Mouse (Mus musculus) neutrophil, adult 5-6 weeks (primary cell): ENCODE data around the gene Fcgr1. TPM values are rescaled to one million over a fixed set of nuclear protein-coding genes. Genes with fewer than 3 reads are reported as not detected.

ENCODE experiments used
- ATAC-seq: fragments of 151-379, 151-347 bp; 2 replicates; pipeline ENCODE4 v1.8.0; 2017; ENCODE audit warnings: mild to moderate bottlenecking, moderate TSS enrichment; ENCODE audit not compliant: insufficient number of reproducible peaks, poor library complexity, low FRiP score, severe bottlenecking; ENCODE audit errors: extremely low read depth
- total RNA-seq: library from RNA; stranded (forward); fragments of 200-1000 nt; gene quantifications from 2 replicates; pipeline ENCODE4 v1.2.3, GENCODE M21; 2017

The Fcgr1 gene
- total RNA-seq, 1 experiment from 2014 or later: 3.7 TPM

DNA sequence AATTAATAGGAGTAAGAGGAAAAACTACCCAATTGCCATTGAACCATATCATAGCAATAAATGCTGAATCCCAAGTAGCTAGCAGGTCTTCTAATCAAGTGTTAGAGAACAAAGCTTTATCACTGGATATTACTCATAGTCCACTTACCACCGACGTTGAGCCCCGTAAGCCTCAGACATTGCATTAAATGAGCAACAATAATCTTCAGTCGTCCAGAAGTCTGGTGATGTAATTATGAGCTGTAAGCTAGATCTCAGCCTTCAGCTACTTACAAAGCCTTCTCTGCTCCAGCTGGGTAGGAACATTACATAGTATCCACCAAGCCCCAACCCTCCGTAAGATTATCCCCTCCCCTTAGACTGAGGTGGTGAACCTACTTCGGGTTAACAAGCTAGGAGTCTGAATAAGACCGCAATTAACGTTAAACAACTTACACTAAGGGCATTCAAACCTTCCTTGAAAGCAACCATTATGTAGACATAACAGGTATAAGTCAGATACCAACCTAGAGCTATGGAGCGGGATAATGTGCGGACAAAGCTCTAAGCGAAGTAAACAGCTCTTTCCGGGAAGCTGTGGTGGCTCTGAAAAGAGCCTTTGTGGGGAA, 55.8 kb downstream of the Fcgr1 start:
- ATAC-seq: no peak

GRCm38 (mm10) chr3:96237335-96237903, 56.4 kb downstream of the Fcgr1 start:
- ATAC-seq: no peak

- ATAC-seq: no peak
Measured at GRCm38 (mm10) chr3:96236834-96237334, 56.9 kb downstream of the Fcgr1 start.

GRCm38 (mm10) chr3:96235836-96236235, 57.9 kb downstream of the Fcgr1 start:
- no peak for ATAC-seq

- no peak for ATAC-seq
Measured at GRCm38 (mm10) chr3:96234914-96235313, 58.9 kb downstream of the Fcgr1 start.

Other genes starting within 250 kb of the Fcgr1 start
- 8.4 and 9.7 TPM in 2 replicates for gene Vps45, start 235.5 kb downstream of the Fcgr1 start, total RNA-seq
- gene Otud7b, start 189.4 kb downstream of the Fcgr1 start, total RNA-seq: 47.3 and 48.0 TPM in 2 replicates
- gene Mtmr11, start 132.0 kb downstream of the Fcgr1 start, total RNA-seq: 2.4 and 3.4 TPM in 2 replicates
- 17.8 and 18.5 TPM in 2 replicates for gene Sf3b4, start 121.6 kb downstream of the Fcgr1 start, total RNA-seq
- 0.74 and 0.81 TPM in 2 replicates for gene Sv2a, start 112.8 kb downstream of the Fcgr1 start, total RNA-seq
- 9.8 and 11.5 TPM in 2 replicates for gene Bola1, start 74.3 kb downstream of the Fcgr1 start, total RNA-seq
- gene Hist2h2ab, start 74.1 kb downstream of the Fcgr1 start, total RNA-seq: 10.6 and 11.1 TPM in 2 replicates
- gene Hist2h2ac, start 73.1 kb downstream of the Fcgr1 start, total RNA-seq: 316 and 362 TPM in 2 replicates
- 18.0 and 21.3 TPM in 2 replicates for gene Hist2h2be, start 72.8 kb downstream of the Fcgr1 start, total RNA-seq
- 4.4 and 5.5 TPM in 2 replicates for gene Hist2h3c2, start 54.8 kb downstream of the Fcgr1 start, total RNA-seq
- 972 and 1,072 TPM in 2 replicates for gene Hist2h2aa2, start 53.7 kb downstream of the Fcgr1 start, total RNA-seq
- gene Hist2h2aa1, start 48.5 kb downstream of the Fcgr1 start, total RNA-seq: 465 and 524 TPM in 2 replicates
- gene Hist2h3c1, start 47.3 kb downstream of the Fcgr1 start, total RNA-seq: not detected in 2 replicates
- gene Hist2h4, start 30.7 kb downstream of the Fcgr1 start, total RNA-seq: 51.9 and 61.8 TPM in 2 replicates
- 18.0 and 33.1 TPM in 2 replicates for gene Hist2h3b, start 25.3 kb downstream of the Fcgr1 start, total RNA-seq
- gene Hist2h2bb, start 24.2 kb downstream of the Fcgr1 start, total RNA-seq: 290 and 294 TPM in 2 replicates
- gene BC107364, start 158.3 kb upstream of the Fcgr1 start, total RNA-seq: not detected in 2 replicates
- gene Hfe2, start 231.2 kb upstream of the Fcgr1 start, total RNA-seq: not detected in 2 replicates